Mouse (Mus musculus) CD4-positive, CD25-positive, alpha-beta regulatory T cell, adult 2 months (primary cell): ENCODE data around the gene Tmem163.

ENCODE experiments used
- DNase-seq: peaks from one replicate; pipeline ENCODE4 v3.0.0-alpha.2; 2012; ENCODE audit warnings: low read depth, low spot score

The Tmem163 gene

GRCm38 (mm10) chr1:127679498-127680133 is at the start of gene Tmem163:
Gene Tmem163 (minus strand): TSS chr1:127679548.
- peak; percentile 66 for DNase-seq

GRCm38 (mm10) chr1:127729096-127729495 is 49.7 kb upstream of the Tmem163 start, which contains the start of gene Acmsd:
Gene Acmsd (plus strand): TSS chr1:127729413.
- DNase-seq, result no peak

- DNase-seq, result no peak
Observed at GRCm38 (mm10) chr1:127723596-127723995, 44.2 kb upstream of the Tmem163 start.

GRCm38 (mm10) chr1:127718290-127718689 is 38.9 kb upstream of the Tmem163 start:
- no peak for DNase-seq

- DNase-seq, result no peak
Observed at GRCm38 (mm10) chr1:127716441-127716840, 37.1 kb upstream of the Tmem163 start.

GRCm38 (mm10) chr1:127706269-127706668 is 26.9 kb upstream of the Tmem163 start:
- DNase-seq, result no peak

GRCm38 (mm10) chr1:127702187-127702586 is 22.8 kb upstream of the Tmem163 start:
- peak; percentile 21 for DNase-seq

GRCm38 (mm10) chr1:127696533-127696932 is 17.2 kb upstream of the Tmem163 start:
- peak; percentile 14 for DNase-seq

- peak; percentile 58 for DNase-seq
Observed at GRCm38 (mm10) chr1:127677661-127678580, 1.4 kb downstream of the Tmem163 start.

- peak; percentile 26 for DNase-seq
Observed at GRCm38 (mm10) chr1:127677131-127677631, 2.2 kb downstream of the Tmem163 start.

- peak; percentile 2 for DNase-seq
Observed at GRCm38 (mm10) chr1:127676516-127677099, 2.7 kb downstream of the Tmem163 start.

- DNase-seq, result no peak
Observed at GRCm38 (mm10) chr1:127676116-127676515, 3.2 kb downstream of the Tmem163 start.

- no peak for DNase-seq
Observed at GRCm38 (mm10) chr1:127675253-127675652, 4.1 kb downstream of the Tmem163 start.

- DNase-seq, result no peak
Observed at GRCm38 (mm10) chr1:127673221-127674050, 5.9 kb downstream of the Tmem163 start.

GRCm38 (mm10) chr1:127668161-127668560 is 11.2 kb downstream of the Tmem163 start:
- DNase-seq, result no peak

- DNase-seq, result no peak
Observed at GRCm38 (mm10) chr1:127667110-127667860, 12.1 kb downstream of the Tmem163 start.

GRCm38 (mm10) chr1:127666221-127666620 is 13.1 kb downstream of the Tmem163 start:
- no peak for DNase-seq

- no peak for DNase-seq
Observed at GRCm38 (mm10) chr1:127662385-127663068, 16.8 kb downstream of the Tmem163 start.

- DNase-seq, result no peak
Observed at GRCm38 (mm10) chr1:127661118-127662012, 18.0 kb downstream of the Tmem163 start.
